Mouse (Mus musculus) spleen, adult 18-20 months (tissue): ENCODE measurements around the gene Atp6ap1l.

ENCODE experiments used
- DNase-seq, 2 experiments: peaks; one replicate each; pipeline ENCODE4 v3.0.0; 2022; ENCODE audit warnings: mixed read lengths in 2 of 2

The Atp6ap1l gene

GRCm38 (mm10) chr13:90885856-90886532 is 19.2 kb downstream of the Atp6ap1l start:
- DNase-seq, result no peak

GRCm38 (mm10) chr13:90881727-90882429 is 23.3 kb downstream of the Atp6ap1l start:
- no peak for DNase-seq

DNA sequence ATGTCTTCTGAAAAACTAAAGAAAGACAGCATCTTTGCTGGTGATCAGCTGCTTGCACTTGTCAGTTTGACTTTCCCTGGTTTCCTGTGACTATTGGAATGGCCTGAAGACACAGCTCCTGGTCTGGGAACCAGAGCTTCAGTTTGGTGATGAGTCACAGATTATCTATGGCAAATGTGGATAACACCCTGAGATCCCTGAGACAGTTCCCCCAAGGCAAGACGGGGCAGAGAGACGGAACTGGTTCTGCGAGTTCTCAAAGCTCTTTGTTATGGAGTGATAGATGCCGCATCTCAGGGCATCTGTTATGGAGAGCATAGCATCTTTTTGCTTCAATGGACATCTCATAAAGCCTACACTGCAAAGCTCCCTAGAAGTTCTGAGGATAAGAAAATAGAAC is 33.6 kb downstream of the Atp6ap1l start:
- no peak for DNase-seq

DNA sequence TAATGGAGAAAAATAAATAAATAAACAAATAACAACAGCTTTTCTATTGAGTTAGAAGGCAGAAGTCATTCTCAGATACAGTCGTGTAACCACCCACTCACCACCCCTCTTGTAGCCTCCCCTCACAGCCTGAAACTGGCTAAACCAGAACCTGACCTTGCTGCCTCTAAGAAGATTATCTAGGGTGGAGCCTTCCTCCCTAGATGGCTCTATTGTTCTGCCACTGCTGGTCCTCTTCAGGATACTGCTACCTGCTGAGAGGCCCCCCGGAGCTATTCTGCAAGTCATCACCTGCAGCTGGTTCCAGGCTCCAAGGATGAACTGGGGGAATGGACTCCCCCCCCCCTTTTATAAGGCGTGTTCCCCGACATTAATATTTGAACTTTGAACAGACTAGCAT is 36.0 kb downstream of the Atp6ap1l start:
- DNase-seq, result no peak

DNA sequence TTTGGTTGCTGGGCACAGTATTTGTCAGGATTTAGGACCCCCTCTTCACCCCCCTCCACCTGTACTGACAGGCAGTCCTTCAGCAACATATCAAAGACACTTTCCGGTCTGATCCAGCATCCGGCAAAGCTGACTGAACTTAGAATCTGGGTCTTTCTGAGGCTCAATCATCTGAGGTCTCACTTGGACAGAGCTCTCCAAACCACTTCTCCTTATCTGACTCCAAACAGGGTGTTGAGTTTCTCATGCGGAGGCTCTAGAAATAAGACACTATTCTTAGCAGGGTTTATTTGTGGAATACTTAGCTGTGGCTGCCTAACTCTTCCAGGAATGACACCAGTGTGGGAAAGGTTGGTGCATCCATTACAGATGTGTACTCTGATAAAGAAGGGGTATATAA is 43.0 kb downstream of the Atp6ap1l start:
- DNase-seq, result no peak

GRCm38 (mm10) chr13:90860888-90861431 is 44.2 kb downstream of the Atp6ap1l start:
- no peak for DNase-seq

DNA sequence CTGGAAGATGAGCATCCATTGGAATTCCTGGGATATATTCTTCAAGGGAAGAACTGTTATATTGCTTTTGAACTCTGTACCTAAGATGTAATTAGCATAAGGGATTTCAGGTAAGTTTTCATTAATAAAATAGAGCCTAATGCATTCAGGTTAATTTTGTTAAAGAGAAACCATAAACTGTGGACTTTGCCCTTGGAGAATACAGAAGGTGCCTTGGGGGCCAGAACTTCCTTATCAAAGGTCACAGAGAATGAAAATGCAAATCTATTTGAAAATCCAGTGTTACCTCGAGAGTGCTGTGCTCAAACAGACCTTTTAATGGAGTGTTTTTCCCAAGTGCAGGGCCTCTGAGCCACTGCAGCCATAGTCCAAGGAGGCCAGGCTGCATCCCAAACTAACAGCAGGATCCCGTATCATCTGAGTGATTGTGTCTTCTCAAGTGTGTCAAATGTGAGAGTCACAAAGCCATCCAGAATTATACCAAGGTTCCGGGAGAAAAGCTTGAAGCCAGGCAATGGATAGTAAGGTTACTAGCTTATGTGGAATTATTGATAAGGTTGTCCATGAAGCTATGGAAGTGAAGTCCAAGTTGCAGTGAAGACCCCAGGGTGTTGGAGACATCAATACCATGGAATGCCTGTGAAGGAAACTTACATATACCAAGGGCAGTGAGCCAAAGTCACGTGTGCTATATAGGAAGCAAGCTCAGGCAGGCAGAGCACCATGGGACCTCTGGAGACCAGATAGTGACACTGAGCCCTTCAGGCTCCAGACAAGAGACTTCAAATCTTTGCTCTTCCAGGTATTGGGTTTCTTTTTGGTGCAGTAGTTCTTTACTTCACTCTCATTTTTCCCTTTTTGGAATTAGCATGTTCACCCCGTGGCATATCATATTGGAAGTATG is 52.2 kb downstream of the Atp6ap1l start:
- no peak for DNase-seq

GRCm38 (mm10) chr13:90851795-90852194 is 53.4 kb downstream of the Atp6ap1l start:
- DNase-seq, result no peak

- no peak for DNase-seq
Observed at GRCm38 (mm10) chr13:90844191-90844590, 61.0 kb downstream of the Atp6ap1l start.

GRCm38 (mm10) chr13:90843412-90843811 is 61.7 kb downstream of the Atp6ap1l start:
- DNase-seq, result no peak

DNA sequence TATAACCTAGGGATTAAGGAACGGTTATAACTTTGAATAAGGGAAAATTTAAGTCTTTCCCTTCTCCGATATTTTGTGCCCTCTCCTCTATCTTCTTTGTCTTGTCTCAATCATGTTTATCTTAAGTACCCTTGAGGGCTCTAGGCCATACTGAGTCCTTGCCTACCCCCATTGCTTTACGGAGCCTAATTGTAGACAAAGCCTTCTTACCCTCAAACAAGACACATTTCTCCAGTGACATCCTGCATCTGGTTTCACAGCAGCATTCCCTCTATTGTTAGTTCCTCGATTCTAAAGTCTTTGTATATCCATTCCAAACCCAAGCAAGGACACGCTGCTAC is 64.0 kb downstream of the Atp6ap1l start:
- no peak for DNase-seq

DNA sequence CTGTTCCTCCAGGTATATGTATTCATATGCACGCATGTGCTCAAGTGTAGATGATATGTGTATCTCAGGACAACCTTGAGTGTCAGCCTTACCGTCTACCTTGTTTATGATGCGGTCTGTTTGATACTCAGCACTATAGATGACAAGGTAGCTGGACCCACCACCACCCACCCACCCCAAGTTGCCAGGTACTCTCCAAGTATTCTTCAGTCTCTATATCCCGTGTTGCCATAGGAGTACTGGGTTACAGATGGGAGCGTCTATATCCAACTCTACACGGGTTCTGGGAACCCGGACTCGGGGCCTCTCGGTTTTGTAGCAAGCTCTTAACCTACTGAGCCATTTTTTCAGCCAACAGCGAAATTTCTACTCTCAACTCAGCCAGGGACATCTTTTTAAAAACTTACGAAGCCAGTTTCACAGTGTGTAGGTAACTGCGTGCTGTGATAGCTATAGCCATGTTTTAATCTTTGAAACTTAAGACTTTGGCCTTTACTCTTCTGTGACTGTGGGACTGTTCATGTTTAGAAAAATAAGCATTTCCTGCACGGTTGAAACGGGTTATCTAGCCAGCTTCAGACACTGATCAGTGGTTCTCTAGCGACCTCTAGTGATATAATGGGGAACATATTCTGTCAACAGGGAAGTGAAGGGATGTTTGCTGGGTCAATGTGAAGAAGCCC is 64.5 kb downstream of the Atp6ap1l start:
- DNase-seq, result no peak

DNA sequence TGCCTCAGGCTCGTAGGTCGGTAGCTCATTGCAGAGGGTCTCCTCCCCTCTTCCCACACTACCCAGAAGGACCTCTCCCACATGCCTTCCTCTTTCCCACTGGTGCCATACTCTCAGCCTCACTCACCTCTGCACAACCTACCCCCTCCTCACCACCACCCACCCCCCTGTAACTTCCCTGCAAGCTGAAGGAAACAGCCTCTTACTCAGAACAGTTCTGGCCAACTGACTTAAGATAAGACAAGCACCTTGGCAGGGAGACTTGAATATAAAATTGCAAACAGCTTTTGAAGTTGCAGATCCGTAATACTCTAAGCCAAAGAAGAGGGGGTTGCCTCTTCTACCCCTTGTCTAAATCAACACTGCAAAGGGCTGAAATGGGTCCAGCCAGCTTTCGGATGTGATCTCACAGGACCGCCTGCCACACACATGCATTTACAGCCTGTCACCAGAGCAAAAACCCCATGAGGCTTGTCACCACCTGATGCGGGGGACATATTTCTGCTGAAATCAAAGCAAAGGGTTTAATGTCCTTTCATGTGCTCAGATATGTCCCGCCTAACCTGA is 71.4 kb downstream of the Atp6ap1l start:
- DNase-seq, result no peak
